In the genomic region with DNA sequence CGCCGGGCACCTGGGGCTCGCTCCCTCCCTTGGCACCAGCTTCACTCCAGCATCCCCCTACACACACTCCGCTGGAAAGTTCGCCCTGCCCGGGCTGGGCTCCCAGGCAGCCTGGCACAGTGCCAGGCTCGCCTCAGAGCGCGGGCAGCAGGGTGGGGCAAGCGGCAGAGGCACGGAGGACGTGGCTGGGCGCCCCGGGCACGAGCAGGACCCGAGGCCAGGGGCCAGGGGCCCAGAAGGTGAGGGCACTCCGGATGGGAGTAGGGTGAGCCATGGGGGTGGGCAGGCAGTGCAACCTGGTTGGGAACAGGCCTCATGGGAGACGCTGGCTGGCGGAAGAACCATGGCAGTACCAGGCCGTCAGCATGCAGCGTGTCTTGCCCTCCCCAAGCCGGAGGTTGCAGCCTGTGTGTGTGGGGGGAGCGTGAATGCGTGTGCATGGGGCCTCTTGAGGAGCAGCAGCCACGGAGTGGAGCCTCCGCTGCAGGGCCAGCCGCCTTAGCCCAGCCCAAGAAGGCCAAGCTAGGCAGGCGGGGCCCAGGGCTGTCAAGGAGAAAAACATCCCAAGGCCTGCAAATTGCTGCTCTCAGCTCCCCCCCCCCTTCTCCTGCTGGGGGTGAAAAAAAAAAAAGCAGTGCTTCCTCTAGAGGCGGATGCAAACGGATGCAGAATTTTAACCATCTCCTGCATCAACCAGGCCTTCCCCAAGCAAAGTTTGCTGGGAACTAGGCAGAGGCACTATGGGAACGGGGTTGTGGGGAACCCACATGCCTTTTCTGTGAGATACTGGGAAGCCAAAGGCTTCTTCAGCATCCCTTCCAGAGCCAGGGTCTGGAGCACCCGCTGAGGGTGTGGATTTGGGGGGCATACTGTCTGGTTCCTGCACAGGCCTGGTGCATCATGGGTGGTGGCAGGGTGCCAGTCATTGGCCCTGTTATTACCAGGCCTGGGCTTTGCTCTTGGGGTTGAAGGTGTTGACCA, we compare ENCODE assay signal across 8 mouse cellular contexts.
DNase-seq lines count a peak whose midpoint lies in the region; ATAC-seq and TF ChIP-seq lines count a peak whose summit lies in the region.

No protein-coding gene starts in this region.

- no peak for TF ChIP-seq EP300 in ES-Bruce4 (IDR thresholded peaks at IDR 0.05; ENCODE audit: insufficient read depth, low read depth, low read length)

- H3K27ac ChIP-seq in ES-Bruce4 (ENCODE audit: insufficient read depth, low read length): no peak overlapping the region
- H3K27ac ChIP-seq in forebrain, embryonic 14.5 days (ENCODE audit: low read depth, low read length): peak overlapping the region; percentile 100
- H3K27ac ChIP-seq in lung, embryonic 16.5 days (ENCODE audit: low read length): peak overlapping the region; percentile 100

- H3K36me3 ChIP-seq in ES-Bruce4 (ENCODE audit: control insufficient read depth, insufficient read depth, low read length, poor library complexity, severe bottlenecking): no peaks in the 10 kb centered on the region
- no peaks in the 10 kb centered on the region for H3K36me3 ChIP-seq in forebrain, embryonic 14.5 days (ENCODE audit: control insufficient read depth, insufficient read depth, low read length)
- no peaks in the 10 kb centered on the region for H3K36me3 ChIP-seq in lung, embryonic 16.5 days (ENCODE audit: control insufficient read depth, insufficient read depth, low read length)

- H3K4me1 ChIP-seq in ES-Bruce4 (ENCODE audit: control insufficient read depth, insufficient read depth, low read length): no peaks in the 10 kb centered on the region
- peaks cover 45% of the 10 kb centered on the region for H3K4me1 ChIP-seq in forebrain, embryonic 14.5 days (ENCODE audit: control insufficient read depth, insufficient read depth, low read length)
- peaks cover 36% of the 10 kb centered on the region for H3K4me1 ChIP-seq in lung, embryonic 16.5 days (replicated peaks; ENCODE audit: control insufficient read depth, insufficient read depth, low read length)

- peak; percentile 81 for ATAC-seq in forebrain, embryonic 14.5 days
- ATAC-seq in lung, embryonic 16.5 days (ENCODE audit: low read depth): peak; percentile 93

- peak overlapping the region; percentile 32 for H3K4me3 ChIP-seq in ES-Bruce4 (ENCODE audit: low read depth, low read length)
- H3K4me3 ChIP-seq in forebrain, embryonic 14.5 days (ENCODE audit: low read depth, low read length): peak overlapping the region; percentile 36
- peak overlapping the region; percentile 60 for H3K4me3 ChIP-seq in lung, embryonic 16.5 days (ENCODE audit: low read length)

- TF ChIP-seq POLR2A in ES-Bruce4 (IDR thresholded peaks at IDR 0.05; ENCODE audit: insufficient read depth, low read length): no peak

- WGBS in forebrain, embryonic 14.5 days: 6% methylated on average over 32 of the region's 32 CpGs
- WGBS in lung, embryonic 16.5 days: 3% methylated on average over 32 of the region's 32 CpGs

- no peaks in the 10 kb centered on the region for H3K27me3 ChIP-seq in ES-Bruce4 (ENCODE audit: control insufficient read depth, insufficient read depth, low read length, poor library complexity, severe bottlenecking)
- peaks cover 5% of the 10 kb centered on the region for H3K27me3 ChIP-seq in forebrain, embryonic 14.5 days (replicated peaks; ENCODE audit: control insufficient read depth, insufficient read depth, low read length)
- H3K27me3 ChIP-seq in lung, embryonic 16.5 days (ENCODE audit: control insufficient read depth, insufficient read depth, low read depth, low read length): no peaks in the 10 kb centered on the region

- peak; percentile 96 for DNase-seq in brain, adult 2 months (ENCODE audit: low read depth, low spot score)
- DNase-seq in forebrain, embryonic 14.5 days (ENCODE audit: low spot score): peak; percentile 92
- DNase-seq in heart, postnatal 14 days: peak; percentile 85 to 89
- peak; percentile 78 to 84 for DNase-seq in layer of hippocampus, adult 8-10 months (ENCODE audit: low spot score in 2 of 2)
- DNase-seq in right cerebral cortex, postnatal 14 days: peak; percentile 81
- peak; percentile 75 to 82 for DNase-seq in urinary bladder, postnatal 36 days (ENCODE audit: low spot score in 2 of 2)

- peak overlapping the region; percentile 67 for H3K9ac ChIP-seq in ES-Bruce4 (ENCODE audit: low read depth, poor library complexity, severe bottlenecking)
- H3K9ac ChIP-seq in forebrain, embryonic 14.5 days (ENCODE audit: low read length): peak overlapping the region; percentile 76
- peak overlapping the region; percentile 90 for H3K9ac ChIP-seq in lung, embryonic 16.5 days (ENCODE audit: low read length)

- peak overlapping the region; percentile 72 for H3K4me2 ChIP-seq in forebrain, embryonic 14.5 days (ENCODE audit: low read length)
- H3K4me2 ChIP-seq in lung, embryonic 16.5 days (ENCODE audit: low read depth, low read length): peak overlapping the region; percentile 95

- intact Hi-C loops in heart, postnatal 14 days (cut with DNase I): loop anchor here (2.0 kb wide), 1 partner anchor 17 kb away; no protein-coding TSS in a partner anchor

- TF ChIP-seq CTCF in ES-Bruce4 (IDR thresholded peaks at IDR 0.05; ENCODE audit: low read depth, low read length): no peak

- H3K9me3 ChIP-seq in ES-Bruce4 (replicated peaks; ENCODE audit: control insufficient read depth, insufficient read depth, low read length, poor library complexity, severe bottlenecking): no peaks in the 10 kb centered on the region
- no peaks in the 10 kb centered on the region for H3K9me3 ChIP-seq in forebrain, embryonic 14.5 days (replicated peaks; ENCODE audit: control insufficient read depth, low read length)
- H3K9me3 ChIP-seq in lung, embryonic 16.5 days (ENCODE audit: control insufficient read depth, low read length): no peaks in the 10 kb centered on the region
